Mouse (Mus musculus) gastrocnemius, adult 18-20 months (tissue): Measurements from ENCODE around the gene Ccr6. TPM values are rescaled to one million over a fixed set of nuclear protein-coding genes. Genes with fewer than 3 reads are reported as not detected.
A peak's percentile ranks its signal among the peaks of the same experiment; 100 is the strongest.
"Not testable (repeated sequence)": the region's sequence is repeated elsewhere in the genome, so short reads cannot be mapped to it uniquely, and the experiment has no call there.

Experiments
- DNase-seq: peaks from one replicate; pipeline ENCODE4 v3.0.0; 2021; ENCODE audit warnings: low spot score
- long read RNA-seq, 2 experiments: library from polyadenylated mRNA; stranded (forward); transcript quantifications; one replicate each; pipeline ENCODE4 v2.0.0; 2021
- total RNA-seq, 2 experiments: library from RNA; stranded (reverse); gene quantifications; 2 replicates each; pipeline ENCODE4 v1.2.3; 2021

Gene Ccr6
- not detected for total RNA-seq
- long read RNA-seq, experiment 1, partial matches to known transcripts = 0 of 3 reads
- long read RNA-seq, experiment 1, other reads (novel, unspliced or antisense) = 3 of 3 reads
- long read RNA-seq, experiment 2, partial matches to known transcripts = 0 of 1 reads
- long read RNA-seq, experiment 2, other reads (novel, unspliced or antisense) = 1 of 1 reads

- no peak for DNase-seq
Measured at GRCm38 (mm10) chr17:8235743-8236142, at the start of gene Ccr6. TSS of gene Ccr6 (plus strand) at chr17:8236043.

DNA sequence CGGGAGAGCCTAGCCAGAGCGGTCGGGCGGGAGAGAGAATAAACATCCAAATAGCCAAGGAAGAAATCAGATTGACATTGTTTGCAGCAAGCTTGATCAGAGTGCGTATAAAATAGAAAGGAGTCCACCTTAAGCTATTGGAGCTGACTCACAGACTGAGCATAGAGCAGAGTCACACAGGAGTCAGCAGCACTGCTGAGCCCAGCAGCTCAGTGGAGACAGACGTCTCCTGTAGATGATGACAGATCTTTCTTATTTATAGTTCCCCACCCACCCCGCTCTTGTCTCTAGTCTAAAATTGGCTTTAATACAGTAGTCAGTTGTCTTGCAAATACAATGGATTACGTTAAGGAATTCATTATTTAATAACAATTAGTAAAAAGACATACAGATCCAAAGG lies 42.2 kb upstream of the Ccr6 start:
- DNase-seq = no peak

GRCm38 (mm10) chr17:8195685-8196376 lies 40.0 kb upstream of the Ccr6 start:
- no peak for DNase-seq

DNA sequence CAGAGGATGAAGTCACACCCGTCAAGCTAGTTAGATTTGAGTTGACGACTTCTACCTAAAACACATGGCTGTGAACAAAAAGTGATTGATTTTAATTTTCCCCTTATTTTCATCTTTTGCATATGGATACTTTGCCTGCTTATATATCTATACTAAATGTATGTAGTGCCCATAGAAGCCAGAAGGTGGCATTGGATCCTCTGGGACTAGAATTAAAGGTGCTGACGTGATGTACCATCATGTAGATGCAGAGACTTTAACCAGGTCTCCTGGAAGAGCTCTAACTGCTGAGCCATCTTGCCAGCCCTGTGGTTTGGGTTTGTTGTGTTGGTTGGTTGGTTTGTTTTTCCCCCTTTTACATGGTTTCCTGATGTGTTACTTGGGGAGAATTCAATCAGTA lies 38.2 kb upstream of the Ccr6 start:
- DNase-seq = no peak

DNA sequence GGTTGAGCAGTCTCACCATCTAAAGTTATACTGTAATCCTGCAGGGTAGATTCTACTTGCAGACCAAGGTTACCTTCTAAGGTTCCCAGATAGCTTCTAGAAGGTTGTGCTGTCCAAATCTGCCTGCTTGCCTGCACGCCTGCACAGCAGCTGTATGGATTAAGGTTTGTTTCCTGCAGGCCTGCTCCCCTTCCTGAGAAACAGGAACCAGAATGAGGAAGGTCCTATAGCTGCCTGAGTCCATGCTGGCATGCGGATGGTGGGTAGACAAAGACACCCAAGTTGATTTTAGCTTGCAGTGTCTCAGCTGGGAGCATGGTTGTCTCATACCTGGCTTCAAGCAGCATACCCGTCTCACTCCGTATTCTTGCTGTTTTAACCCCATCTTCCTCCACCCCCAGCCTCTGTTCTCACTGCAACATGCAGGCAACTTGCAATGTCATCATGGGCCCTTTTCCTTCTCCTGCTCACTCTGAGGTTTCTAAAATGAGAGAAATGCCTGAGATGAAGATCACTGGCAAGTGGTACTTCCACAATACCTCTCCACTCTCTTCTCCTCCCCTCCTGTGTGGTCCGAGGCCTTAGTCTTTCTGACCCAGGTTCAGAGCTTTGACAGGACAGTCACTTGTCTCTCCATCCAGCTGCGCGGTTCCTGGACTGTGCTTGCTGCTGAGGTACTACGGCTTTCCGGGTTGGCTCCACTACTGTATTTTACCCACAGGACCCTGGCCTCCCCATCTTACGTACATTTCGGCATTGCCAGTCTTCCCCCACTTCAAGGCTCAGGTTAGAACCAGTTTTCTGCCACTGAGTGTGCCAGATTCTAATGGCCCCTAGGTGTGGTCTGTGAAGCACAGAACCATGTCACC lies 36.5 kb upstream of the Ccr6 start:
- no peak for DNase-seq

DNA sequence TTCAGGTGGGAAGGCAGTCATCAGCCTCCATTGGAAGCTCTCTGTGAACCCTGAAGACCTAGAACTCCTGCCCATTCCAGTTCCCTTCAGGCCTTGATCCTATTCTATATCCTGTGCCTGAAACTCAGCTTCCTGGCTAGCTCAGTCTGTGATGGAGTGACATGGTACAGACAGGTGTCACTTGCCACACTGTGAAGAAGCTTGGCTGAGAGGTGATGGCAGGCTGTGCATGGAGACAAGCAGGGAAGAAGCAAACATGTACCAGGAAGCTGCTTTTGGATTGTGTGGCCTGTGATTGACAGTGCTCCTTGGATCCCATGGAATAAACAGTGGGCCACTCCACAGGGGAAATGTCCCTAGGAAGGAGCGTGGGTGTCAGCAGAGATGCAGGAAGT lies 35.9 kb upstream of the Ccr6 start:
- no peak for DNase-seq

DNA sequence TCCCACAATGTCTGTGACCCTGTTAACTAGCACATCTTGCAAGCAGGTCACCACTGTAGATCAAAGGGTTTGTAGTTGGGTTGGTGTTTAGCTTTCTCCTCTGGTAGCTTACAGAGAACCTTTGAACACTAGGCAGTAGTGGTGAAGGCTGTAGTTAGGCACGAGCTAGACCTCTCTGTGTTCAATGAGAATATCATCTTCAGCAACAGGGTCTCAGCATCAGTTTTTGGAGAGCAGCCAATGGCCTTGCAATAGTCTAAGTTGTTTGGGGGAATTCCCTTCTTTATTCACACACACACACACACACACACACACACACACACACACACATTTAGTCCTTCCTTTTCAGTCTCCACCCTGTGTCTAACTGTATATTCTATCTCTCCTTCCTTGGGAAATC lies 32.4 kb upstream of the Ccr6 start:
- no peak for DNase-seq

GRCm38 (mm10) chr17:8205221-8205631 lies 30.6 kb upstream of the Ccr6 start:
- DNase-seq = not testable (repeated sequence)

GRCm38 (mm10) chr17:8206691-8207090 lies 29.2 kb upstream of the Ccr6 start:
- DNase-seq = no peak

DNA sequence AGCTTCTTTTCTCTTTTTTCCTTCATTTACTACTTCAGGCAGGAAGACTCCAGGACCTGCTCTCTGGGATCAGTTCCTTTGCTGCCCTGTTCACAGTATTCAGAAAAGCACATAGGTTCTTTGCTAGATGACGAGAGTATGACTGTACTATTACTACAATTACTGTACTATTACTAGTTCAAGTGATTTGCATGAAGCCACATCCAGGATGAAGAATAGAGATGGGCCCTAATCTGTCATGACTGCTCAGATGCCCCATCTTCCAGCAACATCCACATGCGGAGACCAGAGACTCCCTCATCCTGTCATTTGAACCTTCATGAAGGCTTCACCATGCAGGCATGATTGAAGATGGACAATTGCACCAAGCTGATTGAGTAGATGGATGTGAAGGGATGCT lies 26.1 kb upstream of the Ccr6 start:
- no peak for DNase-seq

DNA sequence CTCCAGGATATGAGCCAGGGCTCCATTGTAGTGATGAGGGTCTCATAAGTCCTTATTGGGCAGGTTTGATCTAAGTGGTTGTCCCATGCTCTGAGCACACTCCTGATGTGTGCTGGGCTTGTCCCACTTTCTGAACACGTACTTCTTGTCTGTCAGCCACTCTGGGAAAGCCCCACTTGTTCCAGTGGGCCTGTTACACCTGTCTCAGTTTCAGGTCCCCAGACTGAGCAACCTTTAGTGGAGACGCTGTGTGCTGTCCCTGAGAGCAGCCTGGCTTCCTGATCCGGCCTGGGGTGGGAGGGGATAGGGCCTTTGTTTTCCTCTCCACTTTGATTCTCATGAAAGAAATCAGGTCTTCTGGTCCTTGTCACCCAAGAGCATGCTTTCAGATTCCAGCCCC lies 25.7 kb upstream of the Ccr6 start:
- no peak for DNase-seq

GRCm38 (mm10) chr17:8210675-8211074 lies 25.2 kb upstream of the Ccr6 start:
- no peak for DNase-seq

- DNase-seq = no peak
Measured at GRCm38 (mm10) chr17:8211399-8211798, 24.4 kb upstream of the Ccr6 start.

DNA sequence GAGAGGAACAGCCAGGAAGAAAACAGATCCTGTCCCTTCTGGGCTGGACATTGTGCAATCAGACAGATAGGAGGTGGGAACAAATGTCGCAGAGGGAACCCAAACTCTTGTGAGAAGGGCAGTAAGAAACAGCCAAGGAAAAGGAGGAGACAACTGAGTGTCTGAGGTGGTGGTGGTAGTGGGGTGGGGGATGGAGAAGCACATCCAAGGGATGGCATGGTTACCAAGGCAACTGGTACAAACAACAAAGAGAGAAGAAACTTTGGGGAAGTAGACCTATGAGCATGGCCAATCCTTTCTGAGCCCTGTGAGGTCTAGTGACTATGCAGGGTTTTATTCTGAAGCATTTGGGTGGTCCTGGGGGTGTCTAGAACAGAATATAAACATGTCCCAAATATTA lies 21.5 kb upstream of the Ccr6 start:
- DNase-seq = peak; percentile 9

DNA sequence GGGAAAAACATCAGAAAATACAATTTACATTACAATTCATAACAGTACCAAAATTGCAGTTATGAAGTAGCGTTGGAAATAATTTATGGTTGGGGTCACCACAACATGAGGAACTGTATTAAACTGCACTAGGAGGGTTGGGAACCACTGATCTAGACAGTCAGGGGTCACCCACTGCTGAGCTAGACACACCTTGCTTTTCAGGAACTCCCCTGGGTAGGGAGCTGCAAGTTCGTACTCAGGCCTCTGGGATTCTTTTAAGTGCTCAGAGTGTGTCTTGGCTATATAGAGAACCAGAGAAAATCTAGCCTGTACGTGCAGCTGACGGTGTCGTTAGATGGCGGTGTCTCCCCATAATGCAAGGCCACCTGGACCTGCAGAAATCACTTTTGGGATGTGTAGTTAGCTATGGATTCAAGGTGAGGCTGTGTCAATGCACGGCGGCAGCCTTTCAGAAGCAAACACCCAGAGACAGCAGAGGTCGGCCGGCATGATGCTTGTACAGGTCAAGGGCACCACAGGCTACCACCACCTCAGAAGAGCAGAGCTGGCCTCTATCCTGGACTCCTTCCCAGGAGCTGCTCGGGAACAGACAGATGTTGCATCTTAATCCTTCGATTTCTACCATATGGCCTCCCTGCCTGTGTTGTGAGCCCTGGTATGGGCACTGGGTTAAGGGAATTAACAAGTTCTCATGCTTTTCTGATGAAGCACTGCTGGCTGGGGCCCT lies 20.7 kb upstream of the Ccr6 start:
- no peak for DNase-seq

DNA sequence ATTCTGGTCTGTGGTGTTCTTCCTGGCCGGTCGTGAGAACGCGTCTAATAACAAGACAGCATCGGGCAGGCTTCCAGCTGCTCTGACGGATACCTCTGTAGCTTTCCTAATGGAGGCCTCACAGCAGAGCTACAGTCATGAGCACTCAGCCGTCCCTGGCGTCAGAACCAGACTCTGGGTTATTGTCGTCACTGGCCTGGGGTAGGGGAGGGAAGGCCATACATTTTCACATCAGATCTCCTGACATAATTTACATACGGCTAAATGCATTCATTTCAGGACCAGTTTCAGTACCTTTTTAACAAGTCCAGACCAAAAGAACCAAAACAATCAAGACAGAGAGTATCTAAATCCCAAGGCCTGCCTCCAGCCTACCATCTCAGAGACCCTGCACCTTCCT lies 12.6 kb upstream of the Ccr6 start:
- DNase-seq = no peak

- no peak for DNase-seq
Measured at GRCm38 (mm10) chr17:8224072-8224471, 11.8 kb upstream of the Ccr6 start.

DNA sequence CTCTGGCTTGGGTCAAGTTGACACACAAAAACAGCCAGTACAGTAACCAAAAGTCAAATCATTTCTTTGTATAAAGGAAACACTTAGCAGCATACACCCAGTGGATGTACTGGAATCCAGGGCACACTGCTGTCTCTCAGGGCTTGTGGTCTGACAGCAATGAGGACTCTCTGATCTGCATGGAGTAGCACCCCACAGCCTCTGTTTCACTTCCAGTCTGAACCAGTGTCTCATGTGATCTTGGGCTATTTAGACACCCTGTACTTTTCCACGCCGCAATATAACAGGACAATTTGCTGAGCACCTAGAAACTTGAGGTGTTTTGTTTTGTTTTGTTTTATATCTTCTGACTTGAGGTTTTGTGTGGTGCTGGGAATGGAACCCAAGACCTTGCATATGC lies 10.7 kb upstream of the Ccr6 start:
- DNase-seq = no peak

DNA sequence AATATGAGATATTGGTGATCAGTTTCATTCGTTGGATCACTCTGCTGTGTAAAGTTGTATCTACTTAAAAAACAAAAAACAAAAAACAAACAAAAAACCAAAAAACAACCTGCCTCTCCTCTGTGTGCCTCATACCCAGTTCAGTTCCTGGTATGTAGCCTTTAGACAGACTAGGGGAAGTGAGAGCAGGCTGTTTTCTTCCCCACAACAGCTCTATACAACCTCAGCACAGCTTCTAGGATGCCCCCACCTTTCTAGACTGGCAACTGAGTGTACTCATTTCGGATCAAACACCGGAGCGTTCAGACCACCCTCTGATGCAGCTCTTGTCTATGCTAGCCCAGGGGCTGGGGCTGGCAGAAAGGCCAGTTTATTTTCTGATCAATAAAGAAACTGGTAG lies 10.1 kb upstream of the Ccr6 start:
- no peak for DNase-seq

- no peak for DNase-seq
Measured at GRCm38 (mm10) chr17:8228622-8229021, 7.2 kb upstream of the Ccr6 start.

DNA sequence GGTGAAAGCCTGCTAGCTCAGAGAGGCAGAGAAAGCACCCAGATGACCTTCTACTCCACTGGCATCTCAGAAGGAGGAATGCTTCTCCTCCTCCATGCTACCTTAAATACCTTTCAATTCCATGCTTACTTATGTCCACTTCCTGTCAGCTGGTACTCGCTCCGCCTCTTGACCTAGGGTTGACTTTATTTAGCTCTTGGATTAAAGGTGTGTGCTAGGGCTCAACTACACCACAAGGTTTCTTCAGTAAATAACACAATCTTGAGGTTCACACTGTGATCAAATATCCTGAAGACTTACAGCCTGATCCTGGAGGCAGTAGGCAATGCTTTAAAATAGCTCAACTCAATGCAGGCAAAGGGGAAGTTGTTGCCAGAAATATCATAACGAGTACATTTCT lies 6.2 kb upstream of the Ccr6 start:
- DNase-seq = no peak

DNA sequence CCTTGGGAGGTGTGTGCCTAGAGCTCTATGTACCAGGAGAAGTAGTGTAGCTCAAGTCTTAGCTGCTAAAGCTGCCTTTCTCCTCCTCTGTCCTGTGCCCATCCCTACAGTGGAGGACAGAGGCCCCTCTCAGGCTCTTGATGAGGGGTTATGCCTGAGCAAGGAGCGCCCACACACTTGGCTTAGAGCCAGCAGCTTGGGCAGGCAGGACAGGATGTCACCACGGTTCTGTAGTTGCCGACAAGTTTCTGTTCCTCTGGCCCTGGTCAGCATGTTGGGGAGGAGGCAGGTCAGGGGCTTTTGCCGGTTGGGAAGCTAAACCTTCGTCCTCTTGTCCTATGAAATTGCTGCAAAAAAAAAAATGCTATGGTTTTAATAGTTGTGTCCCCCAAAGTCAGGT lies 3.8 kb upstream of the Ccr6 start:
- DNase-seq = peak; percentile 9
